ENCODE assay signal across 8 mouse cellular contexts in the genomic region with DNA sequence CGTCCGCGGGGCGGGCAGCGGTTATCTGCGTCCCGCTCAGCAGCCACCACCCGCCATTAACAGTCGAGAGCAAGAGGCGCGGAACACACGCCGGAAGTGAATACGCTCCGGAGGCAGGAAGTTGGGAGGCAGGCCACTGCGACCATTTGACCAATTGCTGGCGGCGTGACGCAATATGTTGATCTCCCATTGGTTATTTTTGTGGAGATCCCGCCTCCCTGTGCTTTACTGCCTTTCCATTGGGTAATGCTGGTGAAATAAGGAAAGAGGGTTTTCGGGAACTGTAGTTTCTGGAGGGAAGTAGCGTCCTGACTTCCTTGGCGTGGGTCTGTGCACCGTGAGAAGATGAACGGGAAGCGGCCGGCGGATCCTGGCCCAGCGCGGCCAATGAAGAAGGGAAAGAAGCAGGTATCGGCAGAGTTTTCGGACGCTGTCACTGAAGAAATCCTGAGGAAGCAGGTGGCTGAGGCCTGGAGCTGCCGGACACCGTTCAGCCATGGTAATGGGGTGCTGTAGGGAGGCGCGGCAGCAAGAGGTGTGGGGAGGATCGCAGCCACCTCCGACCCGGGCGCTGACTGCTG. TPM values are rescaled to one million over a fixed set of nuclear protein-coding genes. Genes with fewer than 3 reads are reported as not detected.
DNase-seq lines count a peak whose midpoint lies in the region; ATAC-seq lines count a peak whose summit lies in the region.

Nudt21 (minus strand) TSS at position 88 of the 581 bp plus-strand sequence.
Ogfod1 (plus strand) TSS at position 255 of the 581 bp plus-strand sequence.

- H3K9ac ChIP-seq in intestine, embryonic 14.5 days (ENCODE audit: low read length): peak within 1 kb of the TSS; percentile 64

- peak; percentile 79 to 81 for DNase-seq in adrenal gland, adult 18-20 months (ENCODE audit: low spot score in 2 of 2)
- DNase-seq in embryo, embryonic 11 days: peak; percentile 97
- DNase-seq in gastrocnemius, postnatal 25 days: peak; percentile 91
- peak; percentile 98 for DNase-seq in intestine, embryonic 14.5 days (ENCODE audit: low spot score)
- peak; percentile 98 to 99 for DNase-seq in left cerebral cortex, postnatal 14 days (ENCODE audit: low spot score in 2 of 2)
- peak; percentile 98 for DNase-seq in mesoderm, embryonic 11.5 days (ENCODE audit: low read depth, low spot score)
- DNase-seq in right cerebral cortex, postnatal 36 days (ENCODE audit: low spot score in 2 of 2): peak; percentile 94 to 97
- DNase-seq in yolk sac, embryonic 10.5 days (ENCODE audit: low spot score): peak; percentile 98

- peak; percentile 99 for ATAC-seq in intestine, embryonic 14.5 days (replicated peaks; ENCODE audit: low FRiP score, low TSS enrichment, low read depth)

- H3K4me2 ChIP-seq in intestine, embryonic 14.5 days (ENCODE audit: low read length): peak within 1 kb of the TSS; percentile 79

- H3K9me3 ChIP-seq in intestine, embryonic 14.5 days (ENCODE audit: control insufficient read depth, low read length): no peaks in the 10 kb centered on the region

- H3K4me3 ChIP-seq in intestine, embryonic 14.5 days (ENCODE audit: low read depth, low read length): peak within 1 kb of the TSS; percentile 70

- peaks cover 12% of the 10 kb centered on the region; the same call in 1 of the 2 replicates for H3K36me3 ChIP-seq in intestine, embryonic 14.5 days (ENCODE audit: control insufficient read depth, insufficient read depth, low read length)

- H3K27ac ChIP-seq in intestine, embryonic 14.5 days (ENCODE audit: low read depth): peak within 1 kb of the TSS; percentile 48

- H3K27me3 ChIP-seq in intestine, embryonic 14.5 days (replicated peaks; ENCODE audit: control insufficient read depth, insufficient read depth, low read length): no peaks in the 10 kb centered on the region

- intact Hi-C loops in left cerebral cortex, postnatal 14 days (cut with DNase I): no loop called here

- H3K4me1 ChIP-seq in intestine, embryonic 14.5 days (replicated peaks; ENCODE audit: control insufficient read depth, insufficient read depth, low read length): peaks cover 15% of the 10 kb centered on the region

- under 1% methylated on average over 41 of the region's 41 CpGs for WGBS in intestine, embryonic 14.5 days

RNA-seq across cellular contexts. Expression of gene Nudt21, which starts in this region (rescaled TPM):
- total RNA-seq in adrenal gland, adult 18-20 months (2021): 10 to 100 TPM; 29.4 to 33.1 TPM
- 10 to 100 TPM; 10.5 to 11.9 TPM for total RNA-seq in gastrocnemius, postnatal 25 days (2021)
- polyA plus RNA-seq in intestine, embryonic 14.5 days (2014; fragmentation: Nextera tagmentation; extraction: Ambion mirVana): 128 and 141 TPM in 2 replicates
- total RNA-seq in left cerebral cortex, postnatal 14 days (2021): 10 to 100 TPM; 52.5 to 53.9 TPM

RNA-seq across cellular contexts. Expression of gene Ogfod1, which starts in this region (rescaled TPM):
- 10 to 100 TPM; 19.5 to 20.1 TPM for total RNA-seq in adrenal gland, adult 18-20 months (2021)
- total RNA-seq in gastrocnemius, postnatal 25 days (2021): 10 to 100 TPM; 21.5 to 22.8 TPM
- 13.4 and 17.1 TPM in 2 replicates for polyA plus RNA-seq in intestine, embryonic 14.5 days (2014; fragmentation: Nextera tagmentation; extraction: Ambion mirVana)
- 10 to 100 TPM; 61.8 to 62.8 TPM for total RNA-seq in left cerebral cortex, postnatal 14 days (2021)

Comparison
In these comparisons a context has a peak if more than half of its experiments do, and no peak if none do; other contexts are left out.
1. Peak in every context shown above with its lines: DNase-seq, ATAC-seq, H3K4me3 ChIP-seq and H3K27ac ChIP-seq.